Mouse (Mus musculus): ENCODE measurements around the gene Ankmy1.

GRCm38 (mm10) chr1:92815100-92815499, 87.6 kb downstream of the Ankmy1 start:
- TF ChIP-seq CTCF (conservative IDR thresholded peaks at IDR 0.05 in 1 of 2, IDR thresholded peaks at IDR 0.05 in 1 of 2; ENCODE audit: low read depth in 2 of 2, low read length in 2 of 2) (no peak), SIN3A (IDR thresholded peaks at IDR 0.05; ENCODE audit: low read length) (no peak), MAX (IDR thresholded peaks at IDR 0.05; ENCODE audit: low read length) (no peak), MEF2A (IDR thresholded peaks at IDR 0.05; ENCODE audit: borderline replicate concordance, low read depth, low read length) (no peak), POLR2A (IDR thresholded peaks at IDR 0.05; ENCODE audit: low read depth, low read length) (no peak), USF1 (IDR thresholded peaks at IDR 0.05; ENCODE audit: low read depth, low read length) (no peak), SMC3 (IDR thresholded peaks at IDR 0.05; ENCODE audit: low read depth, low read length) (no peak), ELF1 (IDR thresholded peaks at IDR 0.05; ENCODE audit: low read depth, low read length) (no peak), USF2 (conservative IDR thresholded peaks at IDR 0.05; ENCODE audit: low read depth, low read length) (no peak), CHD2 (IDR thresholded peaks at IDR 0.05; ENCODE audit: low read length) (no peak), ZKSCAN1 (IDR thresholded peaks at IDR 0.05; ENCODE audit: borderline replicate concordance, low read depth, low read length) (no peak), EP300 (IDR thresholded peaks at IDR 0.05; ENCODE audit: low read length) (no peak), NELFE (IDR thresholded peaks at IDR 0.05; ENCODE audit: low read depth, low read length) (no peak)
